Mouse (Mus musculus) stomach, postnatal 0 days (tissue): ENCODE measurements around the gene Kif5c. TPM values are rescaled to one million over a fixed set of nuclear protein-coding genes. Genes with fewer than 3 reads are reported as not detected.

Source experiments
- ATAC-seq: fragments of 200-750 bp; cut with Nextera tagmentation; 2 replicates; pipeline ENCODE4 v1.8.0; 2017; ENCODE audit not compliant: low FRiP score, low TSS enrichment
- DNase-seq: peaks from one replicate; pipeline ENCODE4 v3.0.0-alpha.2; 2016; ENCODE audit warnings: low spot score
- H3K27ac ChIP-seq: fragments of 300-500 bp; sonication (generic); replicated peaks from 2 replicates; pipeline ENCODE4 v1.5.1; 2014; ENCODE audit warnings: mild to moderate bottlenecking, control low read depth
- H3K27me3 ChIP-seq: fragments of 300-500 bp; sonication (generic); 2 replicates; pipeline ENCODE4 v1.6.1; 2014; ENCODE audit warnings: low read length; ENCODE audit not compliant: control insufficient read depth, insufficient read depth
- H3K36me3 ChIP-seq: fragments of 300-500 bp; sonication (generic); 2 replicates; pipeline ENCODE4 v1.6.1; 2014; ENCODE audit warnings: low read length, mixed read lengths; ENCODE audit not compliant: control insufficient read depth, insufficient read depth
- H3K4me1 ChIP-seq: fragments of 300-500 bp; sonication (generic); replicated peaks from 2 replicates; pipeline ENCODE4 v1.6.1; 2014; ENCODE audit warnings: antibody characterized with exemption; ENCODE audit not compliant: control insufficient read depth, insufficient read depth
- H3K4me2 ChIP-seq: fragments of 300-500 bp; sonication (generic); replicated peaks from 2 replicates; pipeline ENCODE4 v1.6.1; 2014; ENCODE audit warnings: low read depth, mild to moderate bottlenecking, control low read depth, moderate library complexity
- H3K4me3 ChIP-seq: fragments of 300-500 bp; sonication (generic); 2 replicates; pipeline ENCODE4 v1.5.1; 2014; ENCODE audit warnings: low read depth, low read length, control low read depth
- H3K9ac ChIP-seq: fragments of 300-500 bp; sonication (generic); 2 replicates; pipeline ENCODE4 v1.6.1; 2014; ENCODE audit warnings: mild to moderate bottlenecking, low read length, control low read depth, mixed read lengths
- H3K9me3 ChIP-seq: fragments of 300-500 bp; sonication (generic); 2 replicates; pipeline ENCODE4 v1.6.1; 2016; ENCODE audit warnings: low read length; ENCODE audit not compliant: control insufficient read depth
- CTCF ChIP-seq: IDR thresholded peaks from 2 replicates; pipeline ENCODE4 v1.5.1; 2016; ENCODE audit warnings: antibody characterized with exemption, low read depth, mild to moderate bottlenecking, moderate library complexity
- EP300 ChIP-seq: optimal IDR thresholded peaks from 2 replicates; pipeline ENCODE3; 2016; ENCODE audit warnings: antibody characterized with exemption
- WGBS: fragments of 180-500 bp; shearing (Covaris S2); extraction: QIAGEN DNeasy Blood & Tissue Kit; methylation state at CpG from one replicate; pipeline ENCODE4 v1.1.7; 2014; 5-methylcytosine and 5-hydroxymethylcytosine counted together
- polyA plus RNA-seq: library from polyadenylated mRNA; unstranded; fragments of >200 nt; fragmentation: Nextera tagmentation; extraction: Ambion mirVana; gene quantifications from 2 replicates; pipeline ENCODE4 v1.2.1, GENCODE M21; 2015

Kif5c gene
- polyA plus RNA-seq, 1 experiment from 2014 or later: 2.8 TPM

- Histone ChIP-seq H3K4me1 (no peaks in the 10 kb centered on the region), H3K36me3 (no peaks in the 10 kb centered on the region), H3K9me3 (no peaks in the 10 kb centered on the region), H3K27me3 (no peaks in the 10 kb centered on the region), H3K4me2 (no peak overlapping the region), H3K4me3 (no peak overlapping the region), H3K9ac (no peak overlapping the region), H3K27ac (no peak overlapping the region)
- ATAC-seq (no peak), DNase-seq (no peak)
- 66% methylated on average over 9 of the region's 9 CpGs for WGBS
- TF ChIP-seq CTCF: no peak
- TF ChIP-seq EP300: no peak
Measured at GRCm38 (mm10) chr2:49572684-49573083, 46.4 kb upstream of the Kif5c start.

GRCm38 (mm10) chr2:49573282-49573681 lies 45.8 kb upstream of the Kif5c start:
- no peak overlapping the region for H3K4me2 ChIP-seq
- no peaks in the 10 kb centered on the region for H3K4me1 ChIP-seq
- 90% methylated on average over 3 of the region's 3 CpGs for WGBS
- no peaks in the 10 kb centered on the region for H3K9me3 ChIP-seq
- no peaks in the 10 kb centered on the region for H3K36me3 ChIP-seq
- ATAC-seq (no peak), DNase-seq (no peak)
- no peak overlapping the region for H3K9ac ChIP-seq
- no peak overlapping the region for H3K27ac ChIP-seq
- H3K27me3 ChIP-seq: no peaks in the 10 kb centered on the region
- H3K4me3 ChIP-seq: no peak overlapping the region
- no peak for TF ChIP-seq EP300
- no peak for TF ChIP-seq CTCF

- Histone ChIP-seq H3K9me3 (no peaks in the 10 kb centered on the region), H3K4me2 (no peak overlapping the region), H3K27me3 (no peaks in the 10 kb centered on the region), H3K9ac (no peak overlapping the region), H3K27ac (no peak overlapping the region), H3K4me3 (no peak overlapping the region), H3K4me1 (no peaks in the 10 kb centered on the region), H3K36me3 (no peaks in the 10 kb centered on the region)
- DNase-seq (no peak), ATAC-seq (no peak)
- no peak for TF ChIP-seq EP300
- TF ChIP-seq CTCF: no peak
- 73% methylated on average over 3 of the region's 3 CpGs for WGBS
Measured at GRCm38 (mm10) chr2:49580585-49580984, 38.5 kb upstream of the Kif5c start.

GRCm38 (mm10) chr2:49582546-49582945 lies 36.6 kb upstream of the Kif5c start:
- ATAC-seq (no peak), DNase-seq (no peak)
- Histone ChIP-seq H3K36me3 (no peaks in the 10 kb centered on the region), H3K4me1 (no peaks in the 10 kb centered on the region), H3K27ac (no peak overlapping the region), H3K4me2 (no peak overlapping the region), H3K9me3 (no peaks in the 10 kb centered on the region), H3K9ac (no peak overlapping the region), H3K27me3 (no peaks in the 10 kb centered on the region), H3K4me3 (no peak overlapping the region)
- WGBS: 84% methylated on average over 5 of the region's 5 CpGs
- no peak for TF ChIP-seq EP300
- no peak for TF ChIP-seq CTCF

GRCm38 (mm10) chr2:49583311-49583710 lies 35.8 kb upstream of the Kif5c start:
- TF ChIP-seq EP300 (no peak), CTCF (no peak)
- H3K4me1 ChIP-seq: no peaks in the 10 kb centered on the region
- DNase-seq (no peak), ATAC-seq (no peak)
- no peak overlapping the region for H3K4me3 ChIP-seq
- no peak overlapping the region for H3K9ac ChIP-seq
- no peaks in the 10 kb centered on the region for H3K36me3 ChIP-seq
- H3K27me3 ChIP-seq: no peaks in the 10 kb centered on the region
- no peak overlapping the region for H3K4me2 ChIP-seq
- WGBS: 91% methylated on average over 2 of the region's 2 CpGs
- H3K9me3 ChIP-seq: no peaks in the 10 kb centered on the region
- H3K27ac ChIP-seq: no peak overlapping the region

- Histone ChIP-seq H3K4me3 (no peak overlapping the region), H3K4me2 (no peak overlapping the region), H3K27me3 (no peaks in the 10 kb centered on the region), H3K9ac (no peak overlapping the region), H3K4me1 (no peaks in the 10 kb centered on the region), H3K36me3 (no peaks in the 10 kb centered on the region), H3K27ac (no peak overlapping the region), H3K9me3 (no peaks in the 10 kb centered on the region)
- WGBS: 60% methylated on average over 5 of the region's 5 CpGs
- TF ChIP-seq EP300 (no peak), CTCF (no peak)
- ATAC-seq (no peak), DNase-seq (no peak)
Measured at GRCm38 (mm10) chr2:49590450-49590849, 28.6 kb upstream of the Kif5c start.
